Mouse (Mus musculus) bone marrow macrophage, adult 2 months (primary cell): Measurements from ENCODE around the gene Rtn4rl2.

Experiments
- CTCF ChIP-seq: IDR thresholded peaks from 2 replicates; pipeline ENCODE4 v1.5.1; 2012; ENCODE audit warnings: low read depth, mild to moderate bottlenecking, low read length, moderate library complexity
- POLR2A ChIP-seq: IDR thresholded peaks from 2 replicates; pipeline ENCODE4 v1.6.1; 2012; ENCODE audit warnings: mild to moderate bottlenecking, low read depth, low read length, borderline replicate concordance

DNA sequence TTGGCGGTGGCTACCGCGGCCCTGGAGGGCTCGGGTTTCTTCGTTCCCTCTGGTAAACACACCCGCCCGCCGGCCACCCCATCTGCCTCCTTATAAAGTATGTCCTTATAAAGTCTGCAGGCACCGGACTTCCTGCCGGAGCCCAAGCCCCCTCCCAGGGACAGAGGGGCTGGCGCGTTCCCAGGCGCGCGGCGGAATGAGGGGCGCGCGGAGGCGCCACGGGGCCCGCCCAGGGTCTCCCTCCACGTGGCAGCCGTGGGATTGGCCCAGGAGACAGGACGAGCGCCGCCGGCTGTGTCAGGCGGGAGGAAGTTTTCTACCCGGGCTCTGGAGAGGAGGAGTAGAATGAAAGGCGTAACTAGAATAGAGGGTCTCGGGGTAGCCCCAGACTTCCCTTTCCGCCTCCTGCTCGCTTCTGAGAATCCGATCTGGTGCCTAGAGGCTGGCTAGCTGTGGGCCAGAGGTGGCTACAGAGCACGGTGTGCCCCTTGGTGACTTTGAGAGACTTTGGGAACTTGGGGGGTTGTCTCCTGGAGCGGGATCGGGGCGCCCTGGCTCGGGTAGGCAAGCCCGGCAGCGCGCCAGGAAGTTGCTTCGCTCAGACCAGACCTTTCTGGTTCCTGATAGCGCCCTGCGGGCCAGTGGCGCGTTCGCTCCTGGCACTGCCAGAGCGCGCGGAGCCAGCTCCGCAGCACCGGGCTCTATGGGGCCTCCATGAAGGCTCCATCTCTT, 46.3 kb downstream of the Rtn4rl2 start:
- TF ChIP-seq CTCF (no peak), POLR2A (no peak)
